Mouse (Mus musculus) brain, embryonic 14.5 days (tissue): Measurements from ENCODE around the gene Mfn2. TPM values are rescaled to one million over a fixed set of nuclear protein-coding genes. Genes with fewer than 3 reads are reported as not detected.
"Not testable (repeated sequence)": the region's sequence is repeated elsewhere in the genome, so short reads cannot be mapped to it uniquely, and the experiment has no call there.

Experiments
- DNase-seq: peaks from one replicate; pipeline ENCODE4 v3.0.0-alpha.2; 2011; ENCODE audit warnings: low read depth
- CTCF ChIP-seq: fragments of 200-500 bp; IDR thresholded peaks from 2 replicates; pipeline ENCODE4 v1.5.1; 2012; ENCODE audit warnings: inconsistent platforms, mild to moderate bottlenecking, moderate library complexity, borderline replicate concordance; ENCODE audit not compliant: insufficient read depth, insufficient read length; ENCODE audit errors: extremely low read depth
- POLR2A ChIP-seq: fragments of 200-500 bp; IDR thresholded peaks from 2 replicates; pipeline ENCODE4 v1.6.1; 2012; ENCODE audit warnings: mild to moderate bottlenecking, inconsistent platforms, borderline replicate concordance; ENCODE audit not compliant: poor library complexity, insufficient read depth, insufficient read length, severe bottlenecking; ENCODE audit errors: extremely low read depth
- polyA plus RNA-seq: library from polyadenylated mRNA; depleted of rRNA; stranded (reverse); fragments of >200 nt; gene quantifications from 2 replicates; pipeline ENCODE4 v1.2.3, GENCODE M21; 2012; rRNA removed

Gene Mfn2
- polyA plus RNA-seq, 1 experiment, result 84.6 TPM

DNA sequence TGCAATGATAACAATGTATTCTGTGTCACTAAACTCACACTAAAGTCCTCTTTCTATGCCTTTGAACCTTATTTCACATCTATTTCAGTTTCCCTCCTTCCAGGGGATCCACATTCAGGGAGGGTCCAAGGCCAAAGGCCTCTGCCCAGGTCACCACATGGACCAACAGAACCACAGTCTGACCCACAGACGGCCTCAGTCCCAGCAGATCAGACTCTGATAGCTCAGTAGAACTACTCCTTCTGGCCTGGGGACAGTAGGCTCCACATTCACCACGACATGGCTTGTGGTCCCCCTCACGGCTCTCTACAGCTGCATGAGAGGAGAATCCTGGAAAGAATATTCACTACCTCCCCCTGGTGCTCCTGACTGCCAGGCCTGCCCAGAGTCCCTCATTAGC is 61.6 kb downstream of the Mfn2 start:
- DNase-seq, result no peak
- no peak for TF ChIP-seq POLR2A

DNA sequence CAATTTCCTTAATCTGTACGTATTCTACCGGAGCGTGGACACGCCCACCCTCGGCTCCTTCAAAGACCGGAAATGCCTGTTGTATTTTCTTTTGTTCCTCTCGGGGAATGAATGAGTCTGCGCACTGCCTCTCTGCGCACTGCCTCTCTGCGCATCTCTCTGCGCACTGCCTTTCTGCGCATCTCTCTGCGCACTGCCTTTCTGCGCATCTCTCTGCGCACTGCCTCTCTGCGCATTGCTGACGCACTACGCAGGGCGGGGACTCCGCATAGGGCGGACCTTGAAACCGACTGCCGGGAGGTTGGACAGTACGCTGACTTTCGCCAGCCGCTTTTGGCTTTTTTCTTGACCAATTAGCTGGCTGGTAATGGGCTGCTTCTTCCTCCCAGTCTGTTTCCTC is 65.2 kb downstream of the Mfn2 start:
- not testable (repeated sequence) for DNase-seq

DNA sequence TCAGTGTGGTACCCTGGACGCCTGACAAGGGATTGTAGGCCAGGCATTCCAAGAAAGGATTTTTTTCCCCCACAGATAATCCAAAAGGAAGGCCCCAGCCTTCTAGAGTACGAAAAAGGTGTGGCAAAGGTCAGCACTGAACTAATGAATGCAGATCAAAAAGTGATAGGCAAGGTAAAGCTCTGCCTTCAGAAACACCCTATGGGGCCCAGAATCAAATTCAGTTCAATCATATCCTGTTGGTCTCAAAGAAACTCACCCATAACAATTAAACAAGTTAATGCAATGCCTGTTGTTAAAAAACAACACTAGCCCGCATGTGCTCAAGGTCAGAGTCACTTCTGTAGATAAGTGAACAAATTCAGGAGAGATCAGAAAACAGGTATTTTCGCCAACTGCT is 80.1 kb downstream of the Mfn2 start:
- TF ChIP-seq POLR2A (no peak), CTCF (no peak)
- no peak for DNase-seq

Other genes starting within 250 kb of the Mfn2 start
- not detected in 2 replicates for gene Zfp534, start 202.2 kb downstream of the Mfn2 start, polyA plus RNA-seq
- 2.7 TPM in 2 replicates for gene Zfp984, start 94.9 kb downstream of the Mfn2 start, polyA plus RNA-seq
- 6.7 and 8.4 TPM in 2 replicates for gene Zfp933, start 56.3 kb downstream of the Mfn2 start, polyA plus RNA-seq
- 82.1 and 132 TPM in 2 replicates for gene Miip, start 35.9 kb downstream of the Mfn2 start, polyA plus RNA-seq
- 7.9 and 8.6 TPM in 2 replicates for gene Fv1, start 35.7 kb downstream of the Mfn2 start, polyA plus RNA-seq
- gene Plod1, start 32.1 kb upstream of the Mfn2 start, polyA plus RNA-seq, result 19.7 and 25.3 TPM in 2 replicates
- 56.2 and 63.5 TPM in 2 replicates for gene 2510039O18Rik, start 36.2 kb upstream of the Mfn2 start, polyA plus RNA-seq
- gene Nppb, start 81.1 kb upstream of the Mfn2 start, polyA plus RNA-seq, result not detected in 2 replicates
- gene Nppa, start 96.0 kb upstream of the Mfn2 start, polyA plus RNA-seq, result 0.85 and 1.1 TPM in 2 replicates
- 57.2 and 64.1 TPM in 2 replicates for gene Clcn6, start 134.1 kb upstream of the Mfn2 start, polyA plus RNA-seq
- 38.6 and 39.4 TPM in 2 replicates for gene Mthfr, start 134.4 kb upstream of the Mfn2 start, polyA plus RNA-seq
- gene Agtrap, start 183.3 kb upstream of the Mfn2 start, polyA plus RNA-seq, result 4.6 and 5.7 TPM in 2 replicates
- 111 and 132 TPM in 2 replicates for gene Mad2l2, start 225.7 kb upstream of the Mfn2 start, polyA plus RNA-seq
- 54.9 and 73.0 TPM in 2 replicates for gene Draxin, start 226.0 kb upstream of the Mfn2 start, polyA plus RNA-seq
- gene Fbxo6, start 247.4 kb upstream of the Mfn2 start, polyA plus RNA-seq, result 18.1 and 25.3 TPM in 2 replicates